Mouse (Mus musculus) ES-E14 (cell line): ENCODE data around the gene Rab37.

ENCODE experiments used
- MAFK ChIP-seq: IDR thresholded peaks from 2 replicates; pipeline ENCODE4 v1.6.1; 2014; ENCODE audit warnings: mild to moderate bottlenecking, low read depth, low read length, inconsistent platforms; ENCODE audit not compliant: insufficient read depth
- ZNF384 ChIP-seq: IDR thresholded peaks from 2 replicates; pipeline ENCODE4 v1.6.1; 2012; ENCODE audit warnings: low read depth, low read length, inconsistent platforms

- TF ChIP-seq ZNF384: no peak
- TF ChIP-seq MAFK: no peak
Measured at GRCm38 (mm10) chr11:115166776-115167175, 75.5 kb downstream of the Rab37 start.
